Mouse (Mus musculus) lung, postnatal 25 days (tissue): ENCODE measurements around the gene Mxra8.
A peak's percentile ranks its signal among the peaks of the same experiment; 100 is the strongest.

Source experiments
- DNase-seq: peaks from one replicate; pipeline ENCODE4 v3.0.0; 2022; ENCODE audit warnings: low spot score

Gene Mxra8

GRCm38 (mm10) chr4:155863001-155863400 is 23.5 kb downstream of the Mxra8 start, which contains the start of gene Tas1r3:
Tas1r3 (minus strand) TSS chr4:155863362.
- no peak for DNase-seq

GRCm38 (mm10) chr4:155868614-155869298 is 29.3 kb downstream of the Mxra8 start:
- DNase-seq: no peak

- peak; percentile 97 for DNase-seq
Observed at GRCm38 (mm10) chr4:155869317-155870033, 30.0 kb downstream of the Mxra8 start, which contains the start of the genes Cptp and Ints11. Cptp (minus strand) TSS chr4:155869440. Ints11 (plus strand) TSS chr4:155869546.

GRCm38 (mm10) chr4:155871404-155871803 is 31.9 kb downstream of the Mxra8 start:
- DNase-seq: no peak

GRCm38 (mm10) chr4:155883587-155883986 is 44.1 kb downstream of the Mxra8 start:
- DNase-seq: no peak

- no peak for DNase-seq
Observed at GRCm38 (mm10) chr4:155886330-155886729, 46.9 kb downstream of the Mxra8 start.

GRCm38 (mm10) chr4:155887674-155888073 is 48.2 kb downstream of the Mxra8 start:
- DNase-seq: no peak

GRCm38 (mm10) chr4:155888181-155888580 is 48.7 kb downstream of the Mxra8 start:
- DNase-seq: no peak

- DNase-seq: no peak
Observed at GRCm38 (mm10) chr4:155889316-155889715, 49.8 kb downstream of the Mxra8 start.

GRCm38 (mm10) chr4:155891011-155891471 is 51.6 kb downstream of the Mxra8 start:
- no peak for DNase-seq

GRCm38 (mm10) chr4:155891551-155892001 is 52.1 kb downstream of the Mxra8 start, which contains the start of the genes Pusl1 and Acap3:
Pusl1 (minus strand) TSS chr4:155891781.
Acap3 (plus strand) TSS chr4:155891822.
- DNase-seq: peak; percentile 95

GRCm38 (mm10) chr4:155892017-155892416 is 52.5 kb downstream of the Mxra8 start:
- peak; percentile 85 for DNase-seq

GRCm38 (mm10) chr4:155892438-155893211 is 53.1 kb downstream of the Mxra8 start:
- DNase-seq: peak; percentile 21

- DNase-seq: no peak
Observed at GRCm38 (mm10) chr4:155893212-155893690, 53.8 kb downstream of the Mxra8 start.
